Mouse (Mus musculus) CD4-positive helper T cell, adult 2 months (primary cell): Measurements from ENCODE around the gene Zfp978.
"Not testable (repeated sequence)": the region's sequence is repeated elsewhere in the genome, so short reads cannot be mapped to it uniquely, and the experiment has no call there.

Experiments
- DNase-seq: peaks from one replicate; pipeline ENCODE4 v3.0.0-alpha.2; 2012; ENCODE audit warnings: low read depth, missing footprints, low spot score

Gene Zfp978

DNA sequence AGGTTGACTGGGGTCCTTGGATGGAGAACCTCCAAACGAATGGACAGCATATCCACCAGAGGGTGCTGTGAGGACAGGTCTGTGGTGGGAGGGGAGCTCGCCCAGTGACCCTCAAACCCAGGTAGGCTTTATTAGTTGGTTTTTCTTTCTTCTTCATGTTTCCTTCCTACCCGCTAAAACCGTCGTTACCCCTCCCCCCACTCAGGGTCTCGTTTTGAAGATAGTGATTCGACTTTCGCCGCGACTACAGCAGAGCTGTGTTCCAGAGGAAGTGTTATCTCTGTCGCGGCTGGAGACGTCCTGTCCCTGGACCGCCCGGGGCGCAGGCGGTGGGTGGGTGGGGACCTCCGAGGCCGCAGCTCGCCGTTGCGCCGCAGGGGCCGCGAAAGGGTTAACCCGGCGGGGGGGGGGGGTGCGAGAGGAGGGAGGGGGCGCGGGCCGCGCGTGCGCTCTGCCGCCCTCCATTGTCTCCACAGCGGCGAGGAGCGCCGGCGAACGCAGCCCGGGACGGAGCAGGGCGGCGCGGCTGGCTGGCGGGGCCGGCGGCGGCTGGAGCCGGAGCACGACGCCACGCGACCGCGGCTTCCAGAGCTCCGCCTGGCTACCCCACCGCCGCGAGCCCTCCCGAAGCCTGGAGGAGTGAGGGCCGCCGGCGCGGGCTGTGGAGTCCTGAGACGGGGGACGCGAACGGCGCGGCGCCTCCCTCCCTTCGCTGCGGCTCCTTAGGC, 45.8 kb downstream of the Zfp978 start:
- peak; percentile 1 for DNase-seq

DNA sequence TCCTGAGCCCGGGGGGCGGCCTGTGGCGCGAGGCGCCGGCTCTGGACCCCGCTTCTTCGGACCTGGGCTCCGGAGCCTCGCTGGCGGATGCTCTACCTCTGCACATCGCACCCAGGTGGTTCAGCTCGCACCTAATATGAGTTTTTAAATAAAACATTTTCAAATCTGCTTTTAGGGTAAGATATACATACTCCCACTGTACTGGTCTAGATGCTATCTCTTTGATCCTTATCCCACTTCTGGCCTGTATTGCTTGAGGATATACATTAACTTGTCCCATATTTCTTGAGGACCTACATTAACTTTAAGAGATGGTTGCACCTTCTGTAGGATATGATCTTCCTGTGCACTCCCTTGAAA, 46.3 kb downstream of the Zfp978 start:
- no peak for DNase-seq

DNA sequence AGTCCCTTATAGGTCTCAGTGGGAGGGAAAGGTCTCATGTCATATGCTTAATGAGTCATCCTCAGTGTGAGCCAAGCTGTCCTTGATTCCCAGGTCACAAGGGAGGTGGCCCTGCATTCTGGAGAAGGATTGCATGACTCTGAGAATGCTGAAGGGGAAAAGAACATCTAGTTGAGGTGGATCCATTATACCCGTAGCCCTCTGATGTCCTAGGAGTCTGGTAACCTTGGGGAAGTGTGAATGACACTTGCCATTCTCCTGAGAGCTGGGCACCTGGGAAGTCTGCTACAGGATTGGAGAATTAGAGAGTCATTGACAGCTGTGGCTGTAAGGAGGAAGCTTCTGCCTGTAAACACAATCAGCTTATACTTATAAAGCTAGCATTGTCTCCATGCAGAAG, 55.3 kb downstream of the Zfp978 start:
- peak; percentile 4 for DNase-seq

DNA sequence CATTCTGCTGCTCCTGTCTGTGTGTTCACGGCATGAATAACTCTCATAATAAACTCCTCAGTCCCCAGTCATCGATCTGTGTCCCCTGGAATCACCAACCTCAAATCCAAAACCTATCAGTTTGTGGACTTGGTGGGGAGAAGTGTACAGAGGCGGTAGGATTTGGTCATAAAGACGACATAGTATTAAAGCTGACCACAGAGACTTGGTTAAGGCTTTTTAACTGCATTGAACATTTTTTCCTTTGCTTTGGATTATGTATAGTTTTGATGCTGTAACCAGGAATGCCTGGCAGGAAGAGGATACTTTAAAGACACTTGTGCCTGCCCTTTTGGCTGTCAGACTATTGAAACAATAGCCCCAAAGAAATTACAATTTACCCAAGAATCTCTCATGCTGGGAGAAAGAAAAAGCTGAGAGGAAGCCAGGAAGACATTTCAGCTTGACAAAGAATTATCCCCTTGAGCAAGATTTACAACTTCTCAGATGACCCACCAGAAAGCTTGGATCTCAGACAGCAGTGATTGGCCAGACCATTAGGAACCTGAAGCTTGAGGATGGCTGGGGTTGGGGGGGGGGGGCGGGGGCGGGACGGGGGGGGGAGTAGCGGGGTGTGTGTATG, 56.2 kb downstream of the Zfp978 start:
- DNase-seq, result peak; percentile 10

DNA sequence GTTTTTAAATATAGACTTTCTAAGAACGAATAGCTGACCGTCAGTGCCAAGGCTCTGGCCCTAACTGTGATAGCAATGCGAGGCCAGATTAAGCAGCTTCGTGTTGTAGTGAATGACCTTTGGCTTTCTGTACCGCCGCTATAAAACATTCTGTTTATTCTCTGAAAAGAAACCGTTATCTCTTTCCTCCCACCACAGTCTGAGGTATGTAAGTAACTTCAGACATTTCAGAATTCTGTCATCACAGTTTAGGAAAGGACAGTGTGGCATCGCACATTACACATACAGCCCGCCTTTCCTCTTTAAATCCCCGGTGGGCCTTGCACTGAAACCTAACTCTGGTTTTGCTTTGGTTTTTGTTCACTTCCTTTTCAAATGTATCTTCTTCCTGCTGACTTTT, 56.8 kb downstream of the Zfp978 start:
- DNase-seq, result peak; percentile 1

DNA sequence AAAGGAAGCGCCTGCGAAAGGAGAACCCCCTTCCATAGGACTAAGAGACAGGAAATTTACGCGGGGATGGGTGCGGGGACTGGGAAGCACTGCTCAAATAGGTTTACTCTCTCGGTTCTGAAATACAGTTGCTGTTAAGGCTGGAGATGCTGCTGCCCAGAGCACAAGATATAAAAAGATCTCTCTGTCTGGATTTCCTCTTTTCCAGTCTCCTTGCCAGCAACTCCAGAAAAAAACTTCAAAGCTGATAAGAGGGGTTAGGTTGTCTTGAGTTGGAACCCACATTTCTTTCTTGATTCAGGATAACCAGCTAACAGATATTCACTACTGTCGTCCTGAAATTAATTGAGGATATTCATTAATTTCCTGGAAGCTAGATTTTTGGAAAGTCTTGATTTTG, 57.2 kb downstream of the Zfp978 start:
- not testable (repeated sequence) for DNase-seq

DNA sequence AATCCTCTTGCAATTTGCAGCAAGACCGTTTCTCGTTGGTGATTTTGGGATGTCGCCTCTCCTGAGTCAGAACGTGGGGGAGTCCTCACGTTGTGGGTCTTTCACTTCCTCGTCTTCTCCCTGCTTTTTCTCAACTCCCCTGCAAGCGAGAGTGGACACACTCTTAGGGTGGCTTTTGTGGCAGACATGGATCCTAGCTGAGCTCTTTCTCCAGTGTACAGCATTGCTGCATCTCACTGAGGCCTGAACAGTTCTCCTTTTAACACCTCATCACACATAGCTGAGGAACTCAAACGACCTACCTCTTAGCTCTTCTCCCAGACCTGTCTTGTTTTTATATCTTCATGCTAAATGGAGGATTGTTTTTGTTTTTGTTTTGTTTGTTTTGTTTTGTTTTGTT, 58.1 kb downstream of the Zfp978 start:
- peak; percentile 5 for DNase-seq

DNA sequence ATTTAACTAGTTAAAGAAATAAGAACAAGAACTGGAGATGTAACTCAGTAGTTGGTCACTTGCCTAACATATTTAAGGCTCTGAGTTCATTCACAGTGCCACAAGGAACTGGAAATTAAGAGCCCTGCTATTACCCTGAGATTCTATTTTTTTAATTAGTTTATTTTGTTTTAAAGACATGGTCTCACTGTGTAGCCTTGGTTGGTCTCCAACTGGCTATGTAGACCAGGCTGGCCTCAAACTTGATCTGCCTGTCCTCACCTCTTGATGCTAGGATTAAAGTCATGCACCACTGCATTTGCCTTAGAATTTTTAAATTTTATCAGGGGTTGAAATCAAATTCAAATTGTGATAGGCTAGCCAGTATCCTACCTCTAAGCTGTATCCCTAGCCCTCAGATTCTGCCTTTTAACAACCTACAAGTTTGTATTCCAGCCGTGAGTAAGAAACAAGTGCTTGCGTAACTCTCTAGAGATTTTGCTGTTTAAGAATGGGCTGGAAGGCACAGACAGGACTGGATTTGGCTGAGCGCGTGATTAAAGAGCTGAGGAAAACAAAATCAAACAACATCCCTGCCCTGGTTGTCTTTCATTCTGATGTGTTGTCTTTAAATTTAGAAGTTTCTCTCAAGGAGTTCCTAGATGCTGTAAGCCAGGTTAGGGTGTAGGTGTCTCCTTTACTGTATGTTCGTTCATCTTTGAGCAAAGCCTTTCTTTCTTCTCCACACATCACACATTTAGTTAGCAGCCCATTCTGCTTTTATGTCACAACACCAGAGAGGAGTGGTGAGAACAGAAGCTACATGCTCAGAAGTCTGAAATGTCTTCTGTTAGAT, 58.9 kb downstream of the Zfp978 start:
- peak; percentile 13 for DNase-seq

DNA sequence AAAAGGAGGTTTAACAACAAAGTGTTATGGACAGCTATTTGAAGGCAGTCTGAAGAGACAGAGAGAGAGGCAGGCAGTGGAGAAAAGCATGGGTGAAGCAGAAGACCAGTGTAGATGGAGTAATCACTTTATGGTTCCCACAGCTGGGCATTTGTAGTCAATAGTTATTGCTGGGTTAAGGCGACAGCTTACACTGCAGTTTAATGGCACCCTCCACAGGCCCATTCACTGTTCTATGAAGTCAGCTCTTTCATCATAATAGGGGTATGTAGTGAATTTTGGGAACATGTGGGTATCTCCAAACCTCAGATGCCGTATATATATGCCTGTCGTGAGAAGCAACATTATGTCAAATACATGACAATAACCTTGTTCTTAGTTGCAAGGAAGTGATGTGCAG, 59.7 kb downstream of the Zfp978 start:
- peak; percentile 1 for DNase-seq

DNA sequence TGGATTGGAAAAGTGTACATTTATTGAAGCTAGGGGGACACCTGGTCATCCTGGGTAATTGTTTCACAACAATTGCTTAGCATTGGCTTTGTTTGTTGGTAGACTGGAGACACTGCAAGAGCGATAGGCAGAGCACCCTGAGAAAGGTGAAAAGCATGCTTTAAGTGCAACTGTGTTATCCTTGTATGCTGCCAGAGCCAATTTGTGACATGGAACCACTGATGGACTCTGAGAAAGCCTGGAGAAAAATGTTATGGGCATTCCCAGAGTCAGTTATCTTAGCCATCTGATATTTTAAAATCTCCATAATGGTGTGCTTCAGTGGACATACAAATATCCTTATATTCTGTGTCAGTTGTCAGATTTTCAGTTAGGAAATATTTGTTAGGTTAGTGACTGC, 60.2 kb downstream of the Zfp978 start:
- DNase-seq, result peak; percentile 5

DNA sequence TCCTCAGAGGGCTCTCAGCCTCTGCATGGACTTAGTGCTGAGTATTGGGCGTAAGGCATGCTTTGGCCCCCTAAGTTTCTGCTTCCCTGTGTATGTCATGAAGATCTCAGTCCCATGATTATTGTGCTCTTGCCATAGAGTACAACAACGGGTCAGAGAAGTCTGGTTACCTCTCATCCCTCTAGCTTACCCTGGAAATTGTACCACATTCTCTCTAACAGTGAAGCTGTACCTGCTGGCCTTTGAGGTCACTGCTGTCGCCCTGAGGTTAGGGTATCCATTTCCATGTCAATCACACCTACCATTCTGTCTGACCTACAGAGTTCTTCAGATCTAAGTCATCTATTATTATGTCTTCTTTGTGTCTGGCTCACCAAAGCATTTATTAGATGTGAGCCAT, 62.0 kb downstream of the Zfp978 start:
- no peak for DNase-seq

DNA sequence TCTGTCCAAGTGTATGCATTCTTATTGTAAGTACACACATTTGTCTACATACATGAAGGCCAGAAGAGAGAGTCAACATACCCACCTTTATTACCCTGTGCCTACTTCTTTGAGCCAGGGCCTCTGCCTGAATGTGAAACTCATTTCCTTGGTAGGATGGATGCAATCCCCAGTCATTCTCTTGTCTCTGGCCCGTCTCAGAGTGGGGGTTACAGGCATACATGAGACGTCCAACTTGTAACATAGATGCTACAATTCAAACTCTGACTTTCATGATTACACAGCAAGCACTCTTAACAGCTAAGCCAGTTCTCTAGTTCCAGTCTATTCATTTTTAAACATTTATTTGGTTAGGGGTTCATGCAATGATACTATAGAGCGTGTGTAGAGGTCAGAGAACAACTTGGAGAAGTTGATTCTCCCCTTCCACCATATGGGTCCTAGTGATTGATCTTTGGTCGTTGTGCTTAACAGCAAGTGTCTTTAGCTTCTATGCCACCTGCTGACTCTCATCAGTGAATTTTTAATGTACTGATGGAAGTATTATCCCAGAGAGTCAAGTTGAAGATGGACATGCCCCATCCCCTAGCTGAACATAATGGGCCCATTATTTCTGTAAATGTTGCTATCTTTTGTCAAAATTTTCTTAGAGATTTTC, 62.7 kb downstream of the Zfp978 start:
- DNase-seq, result no peak

DNA sequence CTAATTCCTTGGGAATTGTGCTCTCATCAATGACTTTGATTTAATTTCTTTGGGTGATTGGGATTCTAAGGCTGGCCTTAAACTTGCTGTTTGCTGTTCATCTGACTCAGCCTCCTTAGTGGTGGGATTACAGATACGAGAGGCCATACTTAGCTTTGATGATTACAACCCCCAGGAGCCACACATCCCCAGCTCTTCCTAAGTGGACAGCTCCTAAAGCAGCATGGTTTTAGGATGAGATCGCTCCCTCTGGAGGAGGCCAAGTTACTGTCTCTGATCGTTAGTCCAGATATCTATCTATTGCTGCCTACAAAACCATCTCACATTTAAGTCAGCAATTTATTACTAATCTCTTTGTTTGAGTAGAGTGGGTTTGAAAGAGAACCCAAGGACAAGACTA, 63.3 kb downstream of the Zfp978 start:
- DNase-seq, result not testable (repeated sequence)

DNA sequence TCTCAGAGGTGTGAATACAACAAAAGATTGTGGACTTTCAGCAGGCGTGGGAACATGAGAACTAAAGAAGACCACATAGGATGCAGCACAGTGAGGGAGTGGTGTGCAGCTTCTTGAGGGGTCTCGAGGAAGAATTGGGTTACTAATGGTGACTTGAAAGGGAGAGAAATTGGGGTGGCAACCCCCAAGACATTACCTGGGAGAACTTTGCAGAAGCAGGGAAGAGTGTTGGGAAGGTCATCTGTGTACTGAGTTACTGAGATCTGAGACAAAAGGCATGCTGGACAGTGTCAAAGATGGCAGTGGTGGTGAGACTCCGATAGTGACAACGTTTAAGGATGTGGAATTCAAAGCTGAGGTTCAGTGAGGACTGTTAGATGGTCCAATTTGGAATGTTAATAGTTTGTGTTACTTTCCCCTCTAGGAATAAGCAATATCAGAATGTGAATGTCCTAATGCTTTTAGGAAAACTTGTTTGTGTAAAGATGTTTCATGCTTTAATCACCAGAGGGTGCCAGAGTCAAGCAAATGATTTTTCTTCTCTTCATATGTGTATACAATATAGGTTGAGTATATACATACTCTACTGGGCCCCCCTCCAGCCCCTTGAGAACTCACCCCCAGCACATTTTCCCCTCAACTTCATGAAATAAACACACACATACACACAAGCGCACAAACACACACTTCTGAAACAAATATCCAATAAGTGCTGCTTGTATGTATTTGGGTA, 64.7 kb downstream of the Zfp978 start:
- DNase-seq, result not testable (repeated sequence)

DNA sequence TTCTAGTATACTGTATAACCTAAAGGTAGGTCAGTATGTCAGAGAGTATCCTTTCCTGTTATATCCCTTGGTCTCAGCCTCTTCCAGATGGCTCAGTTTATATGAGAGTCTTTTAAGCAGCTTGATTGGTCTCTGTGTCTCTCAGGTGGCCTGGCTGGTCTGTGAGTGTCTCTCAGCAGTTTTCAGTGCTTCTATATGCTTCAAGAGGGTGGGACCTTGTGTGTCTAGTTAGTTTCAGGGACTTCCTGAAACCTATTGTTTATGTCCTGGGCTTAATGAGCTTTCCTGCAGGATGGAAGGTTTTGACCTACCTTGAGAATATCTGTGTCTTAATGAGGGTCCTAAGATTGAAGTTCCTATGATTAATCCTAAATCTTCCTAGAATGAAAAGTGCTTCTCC, 69.5 kb downstream of the Zfp978 start:
- no peak for DNase-seq

DNA sequence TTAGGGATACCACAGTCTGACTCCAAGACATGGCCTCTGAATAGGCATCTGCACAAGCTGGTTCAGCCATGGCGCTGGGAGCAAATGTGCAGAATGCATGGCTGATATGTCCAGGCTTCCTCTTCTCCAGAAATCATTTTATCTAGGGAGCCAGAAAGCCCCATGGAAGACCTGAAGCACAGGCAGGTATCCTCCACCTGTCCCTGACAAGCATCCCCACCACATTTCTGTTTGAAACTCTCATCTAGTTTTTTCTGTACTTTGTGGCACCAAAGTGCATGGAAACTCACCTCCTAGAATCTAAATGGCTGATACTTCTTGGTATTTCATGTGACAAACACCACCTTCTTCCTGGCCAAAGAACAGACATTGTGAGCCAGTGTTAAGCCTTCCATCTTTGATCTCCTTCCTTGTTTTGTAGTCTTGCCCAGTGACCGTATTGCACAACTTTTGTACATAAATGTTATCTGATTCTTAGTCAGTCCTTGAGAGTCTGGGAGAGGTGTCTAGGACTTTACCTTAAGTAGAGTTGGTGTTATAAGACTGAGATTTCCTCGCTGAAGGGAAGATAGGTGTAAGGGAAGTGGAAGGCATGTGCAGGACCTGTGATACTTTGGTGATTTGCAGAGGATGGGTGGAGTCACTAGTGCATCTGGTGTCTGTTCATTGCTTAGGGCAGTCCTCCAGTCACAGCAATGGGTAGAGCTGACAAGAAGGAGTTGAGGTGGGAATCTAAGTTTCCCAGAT, 70.8 kb downstream of the Zfp978 start:
- DNase-seq, result not testable (repeated sequence)

DNA sequence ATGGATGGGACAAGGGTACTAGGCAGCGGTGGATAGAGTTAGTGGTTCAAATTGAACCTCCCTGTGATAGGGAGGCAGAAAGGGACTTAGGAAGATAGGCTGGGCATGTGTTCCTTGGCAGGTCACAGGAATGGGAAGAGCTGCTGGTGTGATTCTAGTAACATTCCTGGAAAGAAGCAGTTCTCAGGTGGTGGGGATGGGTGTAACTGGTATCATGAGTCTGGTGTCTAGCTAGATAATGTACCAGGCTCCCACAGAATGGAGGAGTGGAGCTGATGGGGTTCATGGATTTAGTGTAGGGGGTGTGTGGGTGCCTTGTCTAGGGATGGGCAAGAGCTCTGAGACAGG, 71.3 kb downstream of the Zfp978 start:
- DNase-seq, result no peak

DNA sequence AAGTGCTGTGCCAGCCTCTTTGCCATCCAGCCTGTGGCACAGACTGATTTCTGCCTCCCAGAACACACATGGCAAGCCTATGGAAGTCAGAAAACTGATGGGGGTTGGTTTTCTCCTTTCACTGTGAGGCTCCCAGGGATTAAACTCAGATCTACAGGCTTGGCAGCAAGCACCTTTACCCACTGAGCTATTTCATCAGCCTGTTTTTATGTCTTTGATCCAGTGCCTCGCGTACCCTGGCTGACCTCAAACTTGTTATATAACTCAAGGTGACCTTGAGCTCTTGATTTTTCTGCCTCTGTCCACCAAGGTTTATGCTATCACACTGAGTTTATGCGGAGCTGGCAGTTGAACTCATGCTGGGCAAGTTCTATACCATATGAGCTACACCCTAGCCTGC, 71.9 kb downstream of the Zfp978 start:
- no peak for DNase-seq

DNA sequence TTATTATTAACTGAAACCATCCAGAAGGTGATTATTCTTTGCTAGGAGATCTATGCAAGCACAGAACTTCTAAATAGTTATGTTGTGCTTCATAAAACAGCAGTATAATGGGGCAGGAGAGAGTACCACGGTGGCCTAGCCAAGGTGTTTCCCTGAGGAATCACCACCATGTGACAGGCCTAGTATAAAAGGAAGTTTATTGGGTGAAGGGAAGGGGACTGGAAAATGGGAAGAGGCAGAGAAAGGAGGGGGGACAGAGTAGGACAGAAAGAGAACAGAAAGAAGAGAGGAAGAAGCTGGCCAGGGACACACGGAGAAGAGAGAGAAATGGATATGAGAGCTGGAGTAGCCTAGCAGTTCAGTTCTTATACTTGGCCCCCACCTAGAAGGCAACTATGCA, 72.8 kb downstream of the Zfp978 start:
- DNase-seq, result no peak
